Mouse (Mus musculus) embryonic facial prominence, embryonic 15.5 days (tissue): ENCODE results near the gene Omg. TPM values are rescaled to one million over a fixed set of nuclear protein-coding genes. Genes with fewer than 3 reads are reported as not detected.

Source experiments
- ATAC-seq: fragments of 200-750 bp; cut with Nextera tagmentation; 2 replicates; pipeline ENCODE4 v1.8.0; 2017; ENCODE audit warnings: low read depth, moderate TSS enrichment; ENCODE audit not compliant: insufficient number of reproducible peaks, low FRiP score, low TSS enrichment
- H3K27ac ChIP-seq: fragments of 300-500 bp; sonication (generic); replicated peaks from 2 replicates; pipeline ENCODE4 v1.5.1; 2015; ENCODE audit warnings: mild to moderate bottlenecking, inconsistent platforms
- H3K27me3 ChIP-seq: fragments of 300-500 bp; sonication (generic); 2 replicates; pipeline ENCODE4 v1.6.1; 2015; ENCODE audit warnings: inconsistent platforms
- H3K36me3 ChIP-seq: fragments of 300-500 bp; sonication (generic); 2 replicates; pipeline ENCODE4 v1.6.1; 2015; ENCODE audit warnings: mild to moderate bottlenecking, inconsistent platforms
- H3K4me1 ChIP-seq: fragments of 300-500 bp; sonication (generic); 2 replicates; pipeline ENCODE4 v1.6.1; 2015; ENCODE audit warnings: inconsistent platforms
- H3K4me2 ChIP-seq: fragments of 300-500 bp; sonication (generic); replicated peaks from 2 replicates; pipeline ENCODE4 v1.6.1; 2015; ENCODE audit warnings: mild to moderate bottlenecking, inconsistent platforms
- H3K4me3 ChIP-seq: fragments of 300-500 bp; sonication (generic); replicated peaks from 2 replicates; pipeline ENCODE4 v1.5.1; 2015; ENCODE audit warnings: mild to moderate bottlenecking, inconsistent platforms
- H3K9ac ChIP-seq: fragments of 300-500 bp; sonication (generic); 2 replicates; pipeline ENCODE4 v1.6.1; 2015; ENCODE audit warnings: inconsistent platforms
- H3K9me3 ChIP-seq: fragments of 300-500 bp; sonication (generic); replicated peaks from 2 replicates; pipeline ENCODE4 v1.6.1; 2016; ENCODE audit warnings: inconsistent platforms
- WGBS: fragments of 180-500 bp; shearing (Covaris S2); methylation state at CpG from one replicate; pipeline ENCODE4 v1.1.7; 2015; 5-methylcytosine and 5-hydroxymethylcytosine counted together
- polyA plus RNA-seq: library from polyadenylated mRNA; unstranded; fragments of >200 nt; fragmentation: Nextera tagmentation; extraction: Ambion mirVana; gene quantifications from 2 replicates; pipeline ENCODE4 v1.2.1, GENCODE M21; 2015

Gene Omg
- 0.21 and 0.29 TPM in 2 replicates for polyA plus RNA-seq

DNA sequence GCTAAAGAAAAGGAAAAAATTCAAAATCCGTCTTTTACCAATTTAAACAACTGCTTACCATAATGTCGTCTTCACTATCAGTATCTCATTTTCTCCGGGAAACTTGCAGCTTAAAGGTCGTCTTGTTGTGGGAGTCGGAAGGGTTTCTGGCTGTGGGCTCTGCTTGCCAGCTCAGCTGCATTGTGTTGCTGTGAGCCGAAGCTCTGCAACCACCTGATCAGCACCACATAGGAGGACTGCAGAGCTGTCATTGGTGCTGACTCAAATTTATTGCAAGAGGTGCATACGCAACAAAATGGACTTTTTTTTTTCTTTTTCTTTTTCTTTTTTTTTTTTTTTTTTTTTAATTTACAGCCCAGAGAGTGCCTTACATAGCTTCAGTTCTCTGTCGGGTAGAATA lies at the start of gene Omg:
Gene Omg (minus strand): TSS at position 240 of the 400 bp plus-strand sequence.
- Histone ChIP-seq H3K4me2 (no peak within 1 kb of the TSS), H3K9ac (no peak within 1 kb of the TSS)
- no peak for ATAC-seq

DNA sequence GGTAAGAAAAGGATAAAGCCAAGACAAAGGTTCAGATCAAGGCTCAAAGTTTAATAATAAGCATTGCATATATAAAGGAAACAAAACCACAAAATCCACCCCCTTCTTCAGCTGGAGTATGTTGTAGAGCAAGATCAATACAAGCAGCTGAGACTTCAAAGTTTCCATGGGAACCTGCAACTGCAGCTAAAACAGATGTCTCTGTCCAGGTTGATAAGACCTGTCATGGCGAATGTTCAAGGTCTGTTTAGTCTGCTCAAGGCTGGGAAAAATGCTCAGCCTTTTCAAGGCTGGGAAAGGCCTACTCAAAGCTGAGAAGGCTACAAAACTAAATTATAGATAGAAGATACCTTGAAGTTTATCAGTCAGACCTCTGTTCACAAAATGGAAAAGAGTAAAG lies 48.7 kb upstream of the Omg start:
- 71% methylated on average over 1 of the region's 1 CpGs for WGBS
- H3K4me1 ChIP-seq, result no peaks in the 10 kb centered on the region
- H3K4me2 ChIP-seq, result no peak overlapping the region
- H3K27ac ChIP-seq, result no peak overlapping the region
- peaks cover 71% of the 10 kb centered on the region for H3K36me3 ChIP-seq
- no peak overlapping the region for H3K4me3 ChIP-seq
- no peak overlapping the region for H3K9ac ChIP-seq
- no peaks in the 10 kb centered on the region for H3K9me3 ChIP-seq
- H3K27me3 ChIP-seq, result no peaks in the 10 kb centered on the region
- no peak for ATAC-seq

More for the DNA sequence above, at the start of gene Omg:
- 55% methylated on average over 8 of the region's 8 CpGs for WGBS
- Histone ChIP-seq H3K4me3 (no peak within 1 kb of the TSS), H3K27me3 (no peaks in the 10 kb centered on the region), H3K27ac (no peak within 1 kb of the TSS), H3K9me3 (no peaks in the 10 kb centered on the region), H3K4me1 (no peaks in the 10 kb centered on the region), H3K36me3 (no peaks in the 10 kb centered on the region)

DNA sequence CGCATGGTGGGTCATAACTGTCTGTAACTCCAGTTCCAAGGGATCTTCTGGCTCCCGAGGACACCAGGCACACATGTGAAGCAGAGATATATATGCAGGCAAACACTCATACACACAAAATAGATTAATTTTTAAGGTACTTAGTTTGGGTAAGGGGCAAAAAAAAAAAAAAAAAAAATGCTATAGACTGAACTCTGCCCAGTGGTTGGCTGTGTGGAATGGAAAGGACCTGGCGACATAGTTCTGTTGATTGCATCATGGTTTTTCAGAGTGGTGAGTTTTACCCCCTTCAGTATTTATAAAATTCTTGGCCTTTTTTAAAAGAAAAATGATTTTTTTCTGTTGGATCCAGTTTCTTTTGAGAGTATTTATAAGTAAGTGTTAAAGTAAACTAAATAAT lies 32.4 kb upstream of the Omg start:
- Histone ChIP-seq H3K4me3 (no peak overlapping the region), H3K4me2 (no peak overlapping the region), H3K27ac (no peak overlapping the region), H3K9me3 (no peaks in the 10 kb centered on the region), H3K27me3 (no peaks in the 10 kb centered on the region), H3K4me1 (peaks cover 6% of the 10 kb centered on the region; the same call in 1 of the 2 replicates), H3K36me3 (peaks cover 25% of the 10 kb centered on the region), H3K9ac (no peak overlapping the region)
- 95% methylated on average over 3 of the region's 3 CpGs for WGBS
- no peak for ATAC-seq

DNA sequence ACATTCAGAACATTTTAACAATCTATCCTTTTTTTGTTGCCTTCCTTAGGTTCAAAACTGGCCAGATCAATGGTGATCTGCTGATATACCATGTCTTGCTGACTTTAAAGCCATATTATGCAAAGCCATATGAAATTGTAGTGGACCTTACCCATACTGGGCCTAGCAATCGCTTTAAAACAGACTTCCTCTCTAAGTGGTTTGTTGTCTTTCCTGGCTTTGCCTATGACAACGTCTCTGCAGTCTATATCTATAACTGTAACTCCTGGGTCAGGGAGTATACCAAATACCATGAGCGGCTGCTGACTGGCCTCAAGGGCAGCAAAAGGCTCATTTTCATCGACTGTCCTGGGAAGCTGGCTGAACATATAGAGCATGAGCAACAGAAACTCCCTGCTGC lies 31.7 kb upstream of the Omg start:
- Histone ChIP-seq H3K4me1 (peaks cover 6% of the 10 kb centered on the region; the same call in 1 of the 2 replicates), H3K9ac (no peak overlapping the region), H3K9me3 (no peaks in the 10 kb centered on the region), H3K4me3 (no peak overlapping the region), H3K4me2 (no peak overlapping the region), H3K27ac (no peak overlapping the region), H3K27me3 (no peaks in the 10 kb centered on the region), H3K36me3 (peaks cover 19% of the 10 kb centered on the region)
- no peak for ATAC-seq
- 88% methylated on average over 4 of the region's 4 CpGs for WGBS

DNA sequence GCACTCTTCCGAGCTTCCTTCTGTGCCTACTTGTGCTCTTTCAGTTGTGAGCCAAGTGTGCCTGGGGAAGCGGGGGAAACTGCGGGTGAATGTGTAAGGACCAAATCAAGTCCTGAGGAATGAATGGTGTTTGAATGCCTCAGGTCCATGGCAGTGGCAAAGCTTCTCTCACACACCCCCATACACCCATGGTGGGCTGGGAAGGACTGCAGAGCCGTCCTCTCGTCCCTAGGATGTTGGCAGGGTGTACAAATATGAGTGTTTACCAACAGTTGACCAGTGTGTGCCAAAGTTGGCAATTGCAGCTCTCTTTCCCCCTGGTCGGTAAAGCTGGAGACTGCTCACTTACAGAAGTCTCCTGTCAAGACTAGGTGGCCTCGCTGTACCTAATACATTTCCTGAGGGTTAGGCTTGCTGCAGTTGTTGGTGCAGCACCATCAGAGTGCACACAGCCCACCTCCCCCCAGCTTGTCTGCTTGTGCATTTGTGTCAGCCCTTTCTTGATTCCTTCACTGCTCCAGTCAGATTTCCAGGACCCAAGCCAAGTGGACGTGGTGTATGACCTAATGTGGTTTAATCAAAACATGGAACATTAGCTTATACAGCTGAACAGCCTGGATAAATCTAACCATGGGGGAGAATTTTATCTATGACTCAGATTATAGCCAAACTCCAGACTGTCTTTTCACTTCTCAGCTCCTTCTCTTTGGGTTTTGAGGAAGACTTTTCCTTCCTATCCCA lies 30.2 kb upstream of the Omg start:
- H3K27ac ChIP-seq, result 0 out of 2 replicates have a peak overlapping the region, but pooled peaks have one; percentile 40
- no peak overlapping the region for H3K4me2 ChIP-seq
- no peak overlapping the region for H3K4me3 ChIP-seq
- no peaks in the 10 kb centered on the region for H3K27me3 ChIP-seq
- WGBS, result 66% methylated on average over 8 of the region's 8 CpGs
- peaks cover 6% of the 10 kb centered on the region; the same call in 1 of the 2 replicates for H3K4me1 ChIP-seq
- peaks cover 11% of the 10 kb centered on the region for H3K36me3 ChIP-seq
- no peak overlapping the region for H3K9ac ChIP-seq
- peak; percentile 67; the same call in 1 of the 2 replicates for ATAC-seq
- no peaks in the 10 kb centered on the region for H3K9me3 ChIP-seq

DNA sequence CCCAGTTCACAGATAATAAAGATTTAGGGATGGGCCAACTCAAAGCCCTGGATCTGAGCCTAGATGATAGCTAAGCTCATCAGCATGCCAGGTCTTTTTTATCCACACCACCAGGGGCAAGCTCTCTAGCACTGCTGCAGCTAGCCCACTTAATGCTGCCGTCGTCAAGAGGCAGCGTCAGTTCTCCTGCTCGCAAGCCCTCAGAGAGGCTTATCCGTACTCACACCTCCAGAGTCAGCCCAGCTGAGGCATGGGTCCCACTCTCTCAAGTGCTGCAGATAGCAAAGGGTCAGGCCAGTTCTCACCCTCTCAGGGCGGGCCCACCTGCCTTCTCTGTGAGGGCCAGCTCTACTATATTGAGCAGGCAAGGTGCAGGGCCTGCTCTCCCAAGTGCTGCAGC lies 29.4 kb upstream of the Omg start:
- no peak overlapping the region for H3K9ac ChIP-seq
- peaks cover 11% of the 10 kb centered on the region for H3K36me3 ChIP-seq
- H3K27me3 ChIP-seq, result no peaks in the 10 kb centered on the region
- no peak overlapping the region for H3K27ac ChIP-seq
- WGBS, result 94% methylated on average over 6 of the region's 6 CpGs
- H3K4me3 ChIP-seq, result no peak overlapping the region
- no peak overlapping the region for H3K4me2 ChIP-seq
- ATAC-seq, result no peak; the same call in 1 of the 2 replicates
- no peaks in the 10 kb centered on the region for H3K9me3 ChIP-seq
- peaks cover 6% of the 10 kb centered on the region; the same call in 1 of the 2 replicates for H3K4me1 ChIP-seq

DNA sequence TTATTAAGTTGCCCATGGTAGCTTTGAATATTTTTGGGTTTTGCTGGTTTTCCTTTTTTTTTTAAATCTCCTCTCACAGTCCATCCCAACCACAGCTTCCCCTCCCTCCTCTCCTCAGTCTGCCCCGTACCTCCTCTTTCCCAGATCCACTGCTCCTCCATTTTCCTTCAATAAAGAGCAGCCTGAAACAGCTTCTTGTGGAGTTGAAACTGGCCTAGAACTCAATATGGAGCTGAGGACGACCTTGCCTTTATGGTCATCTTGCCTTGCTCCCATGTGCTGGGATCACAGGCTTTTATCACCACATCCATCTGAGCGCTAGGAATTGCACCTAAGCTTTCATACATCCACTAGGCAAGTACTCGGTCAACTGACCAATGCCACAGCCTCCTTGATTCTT lies 27.6 kb upstream of the Omg start:
- no peaks in the 10 kb centered on the region; the same call in 1 of the 2 replicates for H3K36me3 ChIP-seq
- no peak for ATAC-seq
- H3K9me3 ChIP-seq, result no peaks in the 10 kb centered on the region
- no peak overlapping the region for H3K4me2 ChIP-seq
- H3K4me3 ChIP-seq, result no peak overlapping the region
- H3K9ac ChIP-seq, result no peak overlapping the region
- H3K4me1 ChIP-seq, result peaks cover 6% of the 10 kb centered on the region; the same call in 1 of the 2 replicates
- no peak overlapping the region for H3K27ac ChIP-seq
- H3K27me3 ChIP-seq, result no peaks in the 10 kb centered on the region
- WGBS, result 95% methylated on average over 4 of the region's 4 CpGs

DNA sequence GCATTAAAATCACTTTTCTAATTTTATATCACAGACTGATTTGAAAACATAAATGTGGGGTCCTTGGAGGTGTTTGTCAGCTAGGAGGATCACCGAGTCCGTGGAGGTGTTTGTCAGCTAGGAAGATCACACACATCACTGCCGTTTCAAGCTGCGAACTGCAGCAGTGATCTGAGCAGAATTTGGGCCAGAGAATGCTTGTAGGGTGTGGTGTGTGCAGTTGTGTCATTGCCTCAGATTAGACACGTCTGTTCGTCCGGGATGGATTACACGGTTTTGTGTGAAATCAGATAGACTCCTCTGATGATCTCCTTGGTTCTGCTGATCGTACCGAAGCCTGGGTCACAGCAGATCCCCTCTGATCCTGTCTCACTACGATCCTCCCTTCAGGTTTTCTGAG lies 26.9 kb upstream of the Omg start:
- Histone ChIP-seq H3K4me3 (no peak overlapping the region), H3K36me3 (no peaks in the 10 kb centered on the region; the same call in 1 of the 2 replicates), H3K9ac (no peak overlapping the region), H3K9me3 (no peaks in the 10 kb centered on the region), H3K27me3 (no peaks in the 10 kb centered on the region), H3K4me2 (no peak overlapping the region), H3K4me1 (peaks cover 6% of the 10 kb centered on the region; the same call in 1 of the 2 replicates), H3K27ac (no peak overlapping the region)
- no peak for ATAC-seq
- WGBS, result 78% methylated on average over 11 of the region's 11 CpGs

DNA sequence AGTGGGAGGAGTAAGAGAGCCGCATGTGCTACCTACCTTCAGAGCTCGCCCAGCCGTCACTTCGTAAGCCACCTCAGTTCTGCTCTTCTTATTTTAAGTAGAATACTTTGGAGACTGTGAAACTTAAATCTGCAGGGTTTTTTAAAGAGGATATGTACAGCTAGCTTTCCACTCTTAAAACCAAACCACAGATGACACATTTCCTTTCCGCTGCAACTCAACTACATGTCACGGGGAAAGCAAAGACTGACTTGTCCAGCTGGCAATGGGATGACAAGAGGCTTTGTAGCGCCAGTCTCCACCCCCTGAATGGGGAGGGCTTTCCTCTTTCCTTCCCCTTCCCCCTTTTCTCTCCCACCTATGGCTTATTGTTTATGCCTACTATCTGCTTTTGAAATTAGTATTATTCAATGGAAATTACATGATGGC lies 26.5 kb upstream of the Omg start, which contains the start of the genes Evi2 and Evi2a:
Gene Evi2 (minus strand): TSS at position 257 of the 429 bp plus-strand sequence.
Gene Evi2a (minus strand): TSS at position 277 of the 429 bp plus-strand sequence.
- 75% methylated on average over 7 of the region's 7 CpGs for WGBS

DNA sequence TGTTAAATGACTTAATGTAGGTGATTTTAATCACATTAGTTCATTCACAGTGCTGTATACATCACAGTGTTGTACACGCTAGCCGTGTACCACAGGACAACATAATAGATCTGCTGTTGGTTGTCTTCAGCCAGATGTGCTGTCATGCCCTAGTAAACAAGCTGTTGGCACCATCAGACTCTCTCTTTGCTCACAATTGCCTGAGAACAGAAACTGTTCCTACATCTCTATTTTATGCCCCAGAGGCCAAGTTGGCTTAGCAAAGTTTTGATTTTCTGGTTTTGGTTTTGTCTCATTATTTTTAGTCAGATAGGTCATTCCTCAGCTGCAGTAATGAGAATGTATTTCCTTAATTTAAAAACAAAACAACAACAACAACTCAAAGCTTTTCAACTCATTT lies 25.9 kb upstream of the Omg start:
- no peak for ATAC-seq
- Histone ChIP-seq H3K27me3 (no peaks in the 10 kb centered on the region), H3K4me2 (no peak overlapping the region), H3K36me3 (no peaks in the 10 kb centered on the region; the same call in 1 of the 2 replicates), H3K4me1 (peaks cover 6% of the 10 kb centered on the region; the same call in 1 of the 2 replicates), H3K9me3 (no peaks in the 10 kb centered on the region), H3K4me3 (no peak overlapping the region), H3K27ac (no peak overlapping the region), H3K9ac (no peak overlapping the region)
- 74% methylated on average over 2 of the region's 2 CpGs for WGBS

More for the DNA sequence above, 26.5 kb upstream of the Omg start, which contains the start of the genes Evi2 and Evi2a:
- Histone ChIP-seq H3K27ac (no peak within 1 kb of the TSS), H3K4me1 (peaks cover 6% of the 10 kb centered on the region; the same call in 1 of the 2 replicates), H3K9me3 (no peaks in the 10 kb centered on the region), H3K4me2 (no peak within 1 kb of the TSS), H3K9ac (no peak within 1 kb of the TSS), H3K27me3 (no peaks in the 10 kb centered on the region), H3K36me3 (no peaks in the 10 kb centered on the region; the same call in 1 of the 2 replicates), H3K4me3 (no peak within 1 kb of the TSS)
- ATAC-seq, result no peak

DNA sequence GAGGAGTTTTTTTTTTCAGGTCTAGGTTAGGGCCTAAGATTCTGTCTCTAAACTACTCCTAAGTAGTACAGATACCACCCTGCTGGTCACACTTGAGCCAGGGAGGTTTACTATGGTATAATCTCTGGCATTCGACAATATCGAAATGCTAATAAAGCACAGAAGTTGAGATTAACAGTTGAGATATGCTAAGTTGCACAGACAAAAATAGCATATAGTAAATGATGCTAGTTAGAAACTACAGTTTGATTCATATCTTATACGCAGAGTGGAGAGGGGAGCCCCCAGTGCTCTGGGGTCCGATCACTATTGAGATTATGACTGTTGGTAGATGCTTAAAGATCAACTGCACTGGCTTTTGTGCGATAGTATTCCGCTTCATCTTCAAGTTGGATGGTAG lies 25.3 kb upstream of the Omg start:
- ATAC-seq, result no peak
- peaks cover 5% of the 10 kb centered on the region; the same call in 1 of the 2 replicates for H3K4me1 ChIP-seq

More for the DNA sequence above, 25.3 kb upstream of the Omg start:
- Histone ChIP-seq H3K27me3 (no peaks in the 10 kb centered on the region), H3K4me2 (no peak overlapping the region), H3K27ac (no peak overlapping the region), H3K36me3 (no peaks in the 10 kb centered on the region; the same call in 1 of the 2 replicates), H3K9ac (no peak overlapping the region), H3K4me3 (no peak overlapping the region), H3K9me3 (no peaks in the 10 kb centered on the region)
- 89% methylated on average over 6 of the region's 6 CpGs for WGBS
